8 mouse cellular contexts compared by ENCODE assay signal in the genomic region with DNA sequence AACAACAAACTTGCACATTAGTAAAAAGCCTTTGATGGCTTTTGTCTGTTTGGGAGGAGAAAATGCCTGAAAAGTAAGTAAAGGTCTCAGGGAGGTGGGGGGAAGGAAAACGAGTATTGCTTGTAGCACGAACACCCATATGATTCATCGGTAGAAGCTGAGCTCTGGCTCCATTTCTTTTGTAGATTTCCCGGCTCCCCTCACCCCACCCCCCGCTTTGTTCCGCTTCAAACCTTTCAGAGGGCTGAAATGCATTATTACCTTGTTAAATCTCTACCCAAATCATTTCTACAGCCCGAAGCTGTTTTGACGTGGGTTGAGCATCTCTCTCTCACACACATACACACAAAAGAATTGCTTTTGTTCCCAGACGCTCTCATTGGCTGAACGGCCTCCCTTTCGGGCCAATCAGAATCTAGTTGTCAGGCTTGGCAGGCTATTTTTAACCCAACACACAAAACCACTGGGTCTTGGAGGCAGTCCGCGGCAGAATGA.
DNase-seq lines count a peak whose midpoint lies in the region; ATAC-seq and TF ChIP-seq lines count a peak whose summit lies in the region.

No protein-coding gene starts in this region.

- TF ChIP-seq CTCF in bone marrow, adult 2 months (IDR thresholded peaks at IDR 0.05; ENCODE audit: control insufficient read depth, insufficient read depth, low read length): no peak

- no peaks in the 10 kb centered on the region for H3K27me3 ChIP-seq in embryonic facial prominence, embryonic 15.5 days
- H3K27me3 ChIP-seq in limb, embryonic 12.5 days: no peaks in the 10 kb centered on the region
- no peaks in the 10 kb centered on the region for H3K27me3 ChIP-seq in midbrain, embryonic 14.5 days (ENCODE audit: control insufficient read depth, insufficient read depth, low read length)

- H3K4me3 ChIP-seq in bone marrow, adult 2 months (replicated peaks; ENCODE audit: control insufficient read depth, low read depth, low read length): peak overlapping the region; percentile 49
- peak overlapping the region; percentile 50 for H3K4me3 ChIP-seq in embryonic facial prominence, embryonic 15.5 days (replicated peaks)
- H3K4me3 ChIP-seq in limb, embryonic 12.5 days (replicated peaks): peak overlapping the region; percentile 41
- H3K4me3 ChIP-seq in midbrain, embryonic 14.5 days (replicated peaks; ENCODE audit: low read depth, low read length): peak overlapping the region; percentile 49

- no peak for TF ChIP-seq POLR2A in bone marrow, adult 2 months (IDR thresholded peaks at IDR 0.05; ENCODE audit: borderline replicate concordance, control insufficient read depth, low read depth, low read length)

- peak overlapping the region; percentile 81 for H3K27ac ChIP-seq in bone marrow, adult 2 months (ENCODE audit: control insufficient read depth, insufficient read depth, low read depth, low read length, poor library complexity)
- H3K27ac ChIP-seq in embryonic facial prominence, embryonic 15.5 days (replicated peaks): peak overlapping the region; percentile 97
- peak overlapping the region; percentile 96 for H3K27ac ChIP-seq in limb, embryonic 12.5 days
- peak overlapping the region; percentile 99 for H3K27ac ChIP-seq in midbrain, embryonic 14.5 days (replicated peaks; ENCODE audit: low read depth, low read length)

- peak; percentile 90 for ATAC-seq in embryonic facial prominence, embryonic 15.5 days (ENCODE audit: insufficient number of reproducible peaks, low FRiP score, low TSS enrichment, low read depth)
- ATAC-seq in limb, embryonic 12.5 days (ENCODE audit: insufficient number of reproducible peaks, insufficient read depth, low FRiP score, low TSS enrichment, low read depth): peak; percentile 91
- ATAC-seq in midbrain, embryonic 14.5 days (ENCODE audit: low FRiP score, low TSS enrichment): peak; percentile 96

- peak overlapping the region; percentile 36 for H3K9ac ChIP-seq in embryonic facial prominence, embryonic 15.5 days
- H3K9ac ChIP-seq in limb, embryonic 12.5 days (replicated peaks): peak overlapping the region; percentile 58
- peak overlapping the region; percentile 78 for H3K9ac ChIP-seq in midbrain, embryonic 14.5 days (replicated peaks; ENCODE audit: low read length)

- H3K9me3 ChIP-seq in embryonic facial prominence, embryonic 15.5 days (replicated peaks): no peaks in the 10 kb centered on the region
- H3K9me3 ChIP-seq in limb, embryonic 12.5 days: no peaks in the 10 kb centered on the region
- H3K9me3 ChIP-seq in midbrain, embryonic 14.5 days (ENCODE audit: control insufficient read depth, low read length): no peaks in the 10 kb centered on the region

- peak; percentile 55 for DNase-seq in 3134 (ENCODE audit: extremely low read depth, insufficient read length, low spot score)
- DNase-seq in heart, adult 8-10 months (ENCODE audit: low spot score): peak; percentile 94
- DNase-seq in kidney, adult 8-10 months: peak; percentile 82 to 85
- DNase-seq in midbrain, embryonic 14.5 days: peak; percentile 95
- DNase-seq in spleen, adult 12 weeks (ENCODE audit: low spot score): peak; percentile 60

- WGBS in bone marrow, adult 2 months: 2% methylated on average over 13 of the region's 13 CpGs
- under 1% methylated on average over 13 of the region's 13 CpGs for WGBS in embryonic facial prominence, embryonic 15.5 days
- WGBS in limb, embryonic 12.5 days: 0% methylated on average over 13 of the region's 13 CpGs
- WGBS in midbrain, embryonic 14.5 days: under 1% methylated on average over 13 of the region's 13 CpGs

- peak overlapping the region; percentile 58 for H3K4me2 ChIP-seq in embryonic facial prominence, embryonic 15.5 days (replicated peaks)
- peak overlapping the region; percentile 58 for H3K4me2 ChIP-seq in limb, embryonic 12.5 days
- peak overlapping the region; percentile 84 for H3K4me2 ChIP-seq in midbrain, embryonic 14.5 days (ENCODE audit: low read length)

- no peaks in the 10 kb centered on the region for H3K4me1 ChIP-seq in bone marrow, adult 2 months (ENCODE audit: control insufficient read depth, insufficient read depth, low read length)
- H3K4me1 ChIP-seq in embryonic facial prominence, embryonic 15.5 days: peaks cover 11% of the 10 kb centered on the region; the same call in 1 of the 2 replicates
- peaks cover 9% of the 10 kb centered on the region; the same call in 1 of the 2 replicates for H3K4me1 ChIP-seq in limb, embryonic 12.5 days (replicated peaks)
- peaks cover 9% of the 10 kb centered on the region; the same call in 1 of the 2 replicates for H3K4me1 ChIP-seq in midbrain, embryonic 14.5 days (ENCODE audit: control insufficient read depth, insufficient read depth, low read length)

- H3K36me3 ChIP-seq in embryonic facial prominence, embryonic 15.5 days: no peaks in the 10 kb centered on the region
- H3K36me3 ChIP-seq in limb, embryonic 12.5 days: no peaks in the 10 kb centered on the region
- H3K36me3 ChIP-seq in midbrain, embryonic 14.5 days (ENCODE audit: control insufficient read depth, insufficient read depth, low read length): no peaks in the 10 kb centered on the region

Comparison
In these comparisons a context has a peak if more than half of its experiments do, and no peak if none do; other contexts are left out.
1. Peak in every context shown above with its lines: DNase-seq, ATAC-seq, H3K4me3 ChIP-seq and H3K27ac ChIP-seq.